Mouse (Mus musculus): ENCODE measurements around the gene Rpl3. TPM values are rescaled to one million over a fixed set of nuclear protein-coding genes. Genes with fewer than 3 reads are reported as not detected.

The Rpl3 gene
- total RNA-seq, 2 experiments from 2014 or later = 154 to 183 TPM

- intact Hi-C loops (cut with DNase I) = loop anchor here (5.0 kb wide), 2 partner anchors 63 to 243 kb away; partner anchors contain the start of genes Cbx6, Npcd and Pdgfb
- no peak for DNase-seq (ENCODE audit: low spot score)
Observed at GRCm38 (mm10) chr15:80074663-80075373, 16.9 kb downstream of the Rpl3 start.

DNA sequence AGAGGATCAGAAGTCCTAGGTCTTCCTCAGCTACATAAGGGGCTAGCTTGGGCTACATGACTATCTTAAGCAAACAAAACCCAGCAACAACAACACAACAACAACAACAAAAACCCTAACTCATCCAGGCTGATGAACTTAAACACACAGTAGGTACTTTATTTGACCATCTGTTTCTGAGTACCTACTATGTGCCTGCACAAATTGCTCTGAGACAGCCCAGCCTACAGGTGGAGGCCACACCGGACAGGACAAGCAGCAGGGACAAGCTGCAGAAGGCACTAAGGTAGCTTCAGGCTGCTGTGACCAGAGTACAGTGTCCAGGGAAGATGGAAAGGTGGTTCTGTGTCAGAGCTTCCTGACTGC, 18.4 kb downstream of the Rpl3 start:
- intact Hi-C loops (cut with DNase I) = loop anchor here (5.0 kb wide), 2 partner anchors 61 to 241 kb away; partner anchors contain the start of genes Cbx6, Npcd and Pdgfb
- no peak for DNase-seq (ENCODE audit: low spot score)

DNA sequence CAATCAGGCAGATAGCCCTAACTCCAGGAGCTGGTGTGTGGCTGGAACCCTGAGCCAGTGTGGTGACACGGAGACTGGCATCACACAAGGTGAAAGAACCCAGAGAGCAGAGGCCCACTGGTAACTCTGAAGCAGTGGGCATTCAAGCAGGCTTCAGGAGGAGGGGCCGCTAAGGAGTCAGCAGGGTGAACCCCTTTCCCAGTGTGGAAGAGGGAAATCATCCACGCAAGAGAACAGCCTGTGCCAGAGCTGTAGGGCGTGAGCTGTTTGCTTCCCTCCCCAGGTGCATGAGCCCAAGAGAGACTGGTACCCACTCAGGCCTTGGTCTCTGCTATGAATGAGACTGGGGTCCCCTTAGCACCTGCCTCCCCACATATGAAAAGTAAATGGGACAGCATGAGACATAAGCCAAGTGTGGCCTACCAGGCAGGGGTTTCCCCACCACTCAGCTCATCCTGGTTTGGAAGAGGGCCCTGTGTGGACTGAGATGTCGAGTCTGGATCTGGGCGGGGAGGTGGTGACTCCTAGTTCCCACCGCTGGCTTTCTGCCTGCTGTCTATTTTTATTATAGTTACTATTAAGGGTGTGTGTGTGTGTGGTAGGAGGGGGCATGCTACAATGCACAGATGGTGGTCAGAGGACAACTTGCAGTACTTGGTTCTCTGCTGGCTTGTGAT, 19.0 kb downstream of the Rpl3 start:
- intact Hi-C loops (cut with DNase I) = loop anchor here (5.0 kb wide), 2 partner anchors 60 to 240 kb away; partner anchors contain the start of genes Cbx6, Npcd and Pdgfb
- DNase-seq (ENCODE audit: low spot score) = no peak

GRCm38 (mm10) chr15:80071951-80072437, 19.7 kb downstream of the Rpl3 start:
- DNase-seq (ENCODE audit: low spot score) = peak; percentile 54
- intact Hi-C loops (cut with DNase I) = loop anchor here (5.0 kb wide), 2 partner anchors 60 to 240 kb away; partner anchors contain the start of genes Cbx6, Npcd and Pdgfb

GRCm38 (mm10) chr15:80070095-80070644, 21.5 kb downstream of the Rpl3 start:
- no peak for DNase-seq (ENCODE audit: low spot score)
- intact Hi-C loops (cut with DNase I) = loop anchor here (5.0 kb wide), 2 partner anchors 58 to 238 kb away; partner anchors contain the start of genes Cbx6, Npcd and Pdgfb

DNA sequence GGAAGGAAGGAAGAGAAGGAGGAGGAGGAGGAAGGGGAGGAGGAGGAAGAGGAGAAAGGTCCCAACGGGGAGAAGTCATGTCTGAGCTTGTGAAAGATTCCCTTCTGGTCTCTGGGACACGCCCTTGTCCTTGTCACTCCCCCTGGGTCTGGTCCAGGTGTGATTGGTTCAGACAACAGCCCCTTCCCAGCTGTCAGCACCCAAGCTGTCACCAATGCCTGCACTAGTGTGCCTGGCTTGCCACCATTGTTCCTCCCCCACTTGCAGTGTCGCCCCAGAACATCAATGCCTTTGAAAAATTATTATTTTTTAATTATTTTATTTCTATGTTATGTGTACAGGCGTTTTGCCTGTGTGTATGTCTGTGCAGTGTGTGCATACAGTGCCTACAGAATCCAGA, 22.5 kb downstream of the Rpl3 start:
- DNase-seq (ENCODE audit: low spot score) = no peak
- intact Hi-C loops (cut with DNase I) = no loop called here

- DNase-seq (ENCODE audit: low spot score) = no peak
- intact Hi-C loops (cut with DNase I) = no loop called here
Observed at GRCm38 (mm10) chr15:80066538-80066937, 25.1 kb downstream of the Rpl3 start.

GRCm38 (mm10) chr15:80065414-80065813, 26.3 kb downstream of the Rpl3 start:
- intact Hi-C loops (cut with DNase I) = no loop called here
- DNase-seq (ENCODE audit: low spot score) = no peak

DNA sequence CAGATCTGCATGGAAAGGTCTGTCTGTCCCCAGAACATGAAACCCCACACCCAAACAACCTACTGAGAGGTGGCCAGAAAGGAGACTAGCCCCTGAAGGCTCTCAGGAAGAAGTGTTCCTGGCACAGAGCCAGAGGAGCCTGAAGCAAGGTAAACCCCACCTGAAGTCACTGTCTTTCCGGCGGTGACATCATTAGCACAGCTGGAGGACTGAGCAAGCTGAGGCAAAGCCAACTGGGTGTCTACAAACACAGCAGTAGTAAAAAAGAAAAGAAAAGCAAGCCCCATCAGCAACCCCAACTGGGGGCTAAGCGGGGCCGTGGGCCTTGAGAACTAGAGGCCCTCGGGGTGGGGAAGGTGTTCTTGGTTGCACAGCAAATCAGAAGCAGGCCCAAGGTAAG, 26.7 kb downstream of the Rpl3 start:
- no peak for DNase-seq (ENCODE audit: low spot score)
- intact Hi-C loops (cut with DNase I) = no loop called here

GRCm38 (mm10) chr15:80062821-80063220, 28.8 kb downstream of the Rpl3 start:
- intact Hi-C loops (cut with DNase I) = no loop called here
- DNase-seq (ENCODE audit: low spot score) = no peak

GRCm38 (mm10) chr15:80062339-80062738, 29.3 kb downstream of the Rpl3 start:
- DNase-seq (ENCODE audit: low spot score) = no peak
- intact Hi-C loops (cut with DNase I) = no loop called here

GRCm38 (mm10) chr15:80061071-80061550, 30.6 kb downstream of the Rpl3 start:
- intact Hi-C loops (cut with DNase I) = no loop called here
- DNase-seq (ENCODE audit: low spot score) = no peak

DNA sequence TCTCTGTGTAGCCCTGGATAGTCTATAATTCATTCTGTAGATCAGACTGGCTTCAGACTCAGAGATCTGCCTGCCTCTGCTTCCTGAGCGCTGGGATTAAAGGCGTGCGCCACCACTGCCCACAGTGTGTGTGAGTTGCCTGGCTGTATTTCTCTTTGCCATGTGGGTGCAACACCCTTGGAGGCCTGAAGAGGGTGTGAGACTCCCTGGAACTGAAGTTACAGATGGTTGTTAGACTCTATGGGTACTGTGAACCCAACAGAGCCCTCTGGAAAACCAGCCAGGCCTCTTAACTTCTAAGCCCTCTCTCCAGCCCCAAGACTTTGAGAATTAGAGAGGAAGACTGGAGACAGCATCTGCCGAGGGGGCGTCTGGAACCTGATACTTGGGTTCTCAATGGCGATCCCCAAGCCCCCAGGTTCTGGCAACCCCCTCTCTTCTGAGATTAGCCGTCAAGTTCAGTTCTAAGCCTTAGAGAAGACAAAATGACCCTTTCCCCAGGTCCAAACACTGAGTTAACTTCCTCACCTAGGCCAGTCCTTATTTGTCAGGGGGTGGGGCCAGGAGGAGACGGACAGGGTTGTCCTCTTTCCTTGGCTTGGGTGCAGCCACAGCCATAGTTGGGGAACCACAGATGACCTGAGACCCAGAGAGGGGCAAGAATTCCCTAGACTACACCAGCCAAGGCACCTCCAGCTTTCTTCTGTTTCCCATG, 31.2 kb downstream of the Rpl3 start:
- DNase-seq (ENCODE audit: low spot score) = no peak
- intact Hi-C loops (cut with DNase I) = no loop called here

DNA sequence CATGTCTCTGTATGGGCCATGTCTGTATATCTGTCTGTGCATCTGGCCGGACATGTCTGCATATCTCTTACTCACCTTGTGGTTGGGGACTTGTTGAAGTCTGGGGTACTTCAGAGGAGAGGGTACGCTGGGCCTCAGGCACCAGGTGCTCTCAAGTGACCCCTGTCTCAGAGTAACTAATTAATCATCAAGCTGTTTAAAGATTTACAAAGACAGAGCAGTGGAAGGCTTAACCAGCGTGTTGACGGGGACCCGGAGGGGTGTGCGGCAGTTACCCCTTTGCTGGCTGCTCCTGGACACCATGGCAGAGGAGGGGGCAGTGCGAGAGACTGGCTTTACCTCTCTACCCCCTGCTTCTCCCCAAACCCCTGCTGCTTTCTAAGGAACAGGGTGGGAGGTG, 32.1 kb downstream of the Rpl3 start:
- intact Hi-C loops (cut with DNase I) = no loop called here
- no peak for DNase-seq (ENCODE audit: low spot score)

GRCm38 (mm10) chr15:80058151-80058550, 33.5 kb downstream of the Rpl3 start:
- intact Hi-C loops (cut with DNase I) = no loop called here
- no peak for DNase-seq (ENCODE audit: low spot score)

DNA sequence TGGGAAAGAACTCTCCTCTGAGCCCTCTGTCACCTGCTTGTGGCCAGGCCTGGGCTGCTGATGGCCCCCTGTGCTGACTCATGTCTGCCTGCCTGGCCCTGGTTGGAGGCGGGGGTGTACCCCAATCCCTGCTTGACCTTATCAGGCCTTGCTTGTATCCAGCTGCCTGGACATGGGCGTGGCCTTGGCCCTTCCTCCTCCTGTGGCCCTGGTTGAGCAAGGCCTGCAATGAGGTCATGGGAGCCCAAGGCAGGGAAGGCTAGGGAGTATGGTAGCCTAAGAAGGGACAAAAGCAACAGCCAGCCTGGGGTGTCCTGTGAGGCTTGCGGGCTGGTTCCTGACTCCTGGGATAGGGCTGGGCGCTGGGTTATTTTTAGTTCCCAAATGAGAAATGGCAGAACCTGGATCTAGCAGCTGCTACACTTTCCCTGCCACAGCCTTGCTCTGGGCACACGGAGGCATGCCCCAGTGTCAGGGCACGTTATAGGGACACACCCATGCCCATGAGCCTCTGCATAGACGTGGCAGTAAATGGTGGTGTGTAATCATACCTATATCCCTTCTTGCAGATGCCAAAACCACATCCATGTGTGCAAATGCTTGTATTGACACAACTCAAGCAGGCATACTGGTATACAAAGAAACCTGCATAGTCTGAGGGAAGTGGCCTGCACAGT, 37.5 kb downstream of the Rpl3 start:
- intact Hi-C loops (cut with DNase I) = no loop called here
- peak; percentile 72 for DNase-seq (ENCODE audit: low spot score)

GRCm38 (mm10) chr15:80053381-80054033, 38.2 kb downstream of the Rpl3 start:
- intact Hi-C loops (cut with DNase I) = no loop called here
- DNase-seq (ENCODE audit: low spot score) = no peak

DNA sequence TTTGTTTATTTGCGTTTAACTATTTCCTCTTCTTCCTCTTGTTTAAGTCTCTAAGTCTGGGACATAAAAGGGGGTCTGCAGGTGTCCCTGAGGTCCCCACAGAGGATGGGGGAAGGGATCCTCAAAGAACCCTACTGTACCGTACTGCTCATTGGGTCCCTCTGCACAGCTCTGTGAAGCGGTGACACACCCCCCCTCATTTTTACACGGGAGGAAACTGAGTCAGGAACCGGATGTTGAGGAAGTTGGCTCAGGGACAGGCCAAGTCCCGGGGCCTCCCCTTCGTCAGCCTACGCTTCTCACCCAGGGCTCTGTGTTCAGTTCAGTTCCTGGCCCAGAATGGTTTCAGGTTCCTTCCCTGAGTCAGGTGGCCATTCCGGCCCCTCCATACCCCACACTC, 39.9 kb downstream of the Rpl3 start:
- intact Hi-C loops (cut with DNase I) = loop anchor here (2.0 kb wide), 2 partner anchors 37 to 47 kb away; partner anchors contain the start of gene Pdgfb
- no peak for DNase-seq (ENCODE audit: low spot score)
